ENCODE assay signal across 8 mouse cellular contexts in genomic region chr10:58255213-58255892, GRCm38 (mm10). TPM values are rescaled to one million over a fixed set of nuclear protein-coding genes. Genes with fewer than 3 reads are reported as not detected.
A peak's percentile ranks its signal among the peaks of the same experiment; 100 is the strongest.
DNase-seq lines count a peak whose midpoint lies in the region; ATAC-seq lines count a peak whose summit lies in the region.

TSS of gene Gcc2 (plus strand) at chr10:58255497.

- intact Hi-C loops in gastrocnemius, postnatal 14 days (cut with DNase I; ENCODE audit: low total_unique reads) = no loop called here
- intact Hi-C loops in left cerebral cortex, postnatal 10 days (cut with DNase I) = no loop called here

- peak; percentile 99 for ATAC-seq in inflammation-experienced regulatory T-cells, adult 6 months
- ATAC-seq in megakaryocyte-erythroid progenitor cell, adult 5-6 weeks (replicated peaks; ENCODE audit: low FRiP score, low TSS enrichment, poor library complexity, severe bottlenecking) = peak; percentile 100

- peak; percentile 96 to 97 for DNase-seq in adrenal gland, adult (ENCODE audit: inconsistent age in 2 of 2, low spot score in 1 of 2)
- peak; percentile 97 for DNase-seq in embryo, embryonic 10.5 days (ENCODE audit: low spot score)
- DNase-seq in gastrocnemius, postnatal 14 days = peak; percentile 94
- DNase-seq in left cerebral cortex, postnatal 10 days (ENCODE audit: extremely low spot score in 1 of 2, low spot score in 2 of 2) = peak; percentile 90 to 96
- DNase-seq in right cerebral cortex, postnatal 25 days = peak; percentile 93
- peak; percentile 89 to 91 for DNase-seq in urinary bladder, postnatal 4 days (ENCODE audit: low spot score in 2 of 2)

RNA-seq across cellular contexts. Expression of gene Gcc2, which starts in this region (rescaled TPM):
- 10 to 100 TPM; 13.9 to 14.3 TPM for total RNA-seq in gastrocnemius, postnatal 14 days (2021)
- polyA plus RNA-seq in inflammation-experienced regulatory T-cells, adult 6 months (2017; shearing (Covaris generic)) = 10 to 100 TPM; 70.3 to 85.0 (median 78.0) TPM
- total RNA-seq in left cerebral cortex, postnatal 10 days (2021) = 10 to 100 TPM; 65.6 to 69.0 TPM
- 39.0 and 52.4 TPM in 2 replicates for total RNA-seq in megakaryocyte-erythroid progenitor cell, adult 5-6 weeks (2014; fragmentation: Nextera tagmentation)
- 47.6 and 50.1 TPM in 2 replicates for total RNA-seq in megakaryocyte-erythroid progenitor cell, adult 5-6 weeks (2017)

Comparison
In these comparisons a context has a peak if more than half of its experiments do, and no peak if none do; other contexts are left out.
1. Peak in every context shown above with its lines: DNase-seq and ATAC-seq.